Mouse (Mus musculus) liver, embryonic 12.5 days (tissue): Measurements from ENCODE around the gene Rpl36a. TPM values are rescaled to one million over a fixed set of nuclear protein-coding genes. Genes with fewer than 3 reads are reported as not detected.

Experiments
- ATAC-seq: fragments of 200-750 bp; cut with Nextera tagmentation; 2 replicates; pipeline ENCODE4 v1.8.0; 2017; ENCODE audit warnings: moderate number of reproducible peaks, mild to moderate bottlenecking, moderate library complexity
- H3K27ac ChIP-seq: fragments of 300-500 bp; sonication (generic); 2 replicates; pipeline ENCODE4 v1.5.1; 2016; ENCODE audit warnings: mild to moderate bottlenecking
- H3K27me3 ChIP-seq: fragments of 300-500 bp; sonication (generic); replicated peaks from 2 replicates; pipeline ENCODE4 v1.6.1; 2016; ENCODE audit warnings: mild to moderate bottlenecking, moderate library complexity
- H3K36me3 ChIP-seq: fragments of 300-500 bp; sonication (generic); 2 replicates; pipeline ENCODE4 v1.6.1; 2016; ENCODE audit warnings: mild to moderate bottlenecking, moderate library complexity
- H3K4me1 ChIP-seq: fragments of 300-500 bp; sonication (generic); 2 replicates; pipeline ENCODE4 v1.6.1; 2016
- H3K4me2 ChIP-seq: fragments of 300-500 bp; sonication (generic); 2 replicates; pipeline ENCODE4 v1.6.1; 2016; ENCODE audit warnings: mild to moderate bottlenecking, moderate library complexity
- H3K4me3 ChIP-seq: fragments of 300-500 bp; sonication (generic); 2 replicates; pipeline ENCODE4 v1.5.1; 2016; ENCODE audit warnings: mild to moderate bottlenecking, moderate library complexity
- H3K9ac ChIP-seq: fragments of 300-500 bp; sonication (generic); 2 replicates; pipeline ENCODE4 v1.6.1; 2016; ENCODE audit warnings: mild to moderate bottlenecking, moderate library complexity
- H3K9me3 ChIP-seq: fragments of 300-500 bp; sonication (generic); replicated peaks from 2 replicates; pipeline ENCODE4 v1.6.1; 2016; ENCODE audit warnings: mild to moderate bottlenecking, moderate library complexity
- WGBS: fragments of 180-500 bp; shearing (Covaris S2); methylation state at CpG from one replicate; pipeline ENCODE4 v1.1.7; 2016; ENCODE audit not compliant: insufficient replicate concordance; 5-methylcytosine and 5-hydroxymethylcytosine counted together
- polyA plus RNA-seq: library from polyadenylated mRNA; unstranded; fragments of >200 nt; fragmentation: Nextera tagmentation; extraction: Ambion mirVana; gene quantifications from 2 replicates; pipeline ENCODE4 v1.2.1, GENCODE M21; 2016

Gene Rpl36a
- polyA plus RNA-seq, 1 experiment from 2014 or later, result 409 TPM

GRCm38 (mm10) chrX:134601380-134602120, 16.1 kb downstream of the Rpl36a start:
- Histone ChIP-seq H3K36me3 (peaks cover 11% of the 10 kb centered on the region), H3K27ac (peak overlapping the region; percentile 83), H3K4me1 (peaks cover 16% of the 10 kb centered on the region; the same call in 1 of the 2 replicates), H3K9ac (peak overlapping the region; percentile 75), H3K9me3 (no peaks in the 10 kb centered on the region), H3K4me3 (peak overlapping the region; percentile 69), H3K27me3 (no peaks in the 10 kb centered on the region), H3K4me2 (peak overlapping the region; percentile 62)
- 9% methylated on average over 43 of the region's 43 CpGs for WGBS
- ATAC-seq, result peak; percentile 85

DNA sequence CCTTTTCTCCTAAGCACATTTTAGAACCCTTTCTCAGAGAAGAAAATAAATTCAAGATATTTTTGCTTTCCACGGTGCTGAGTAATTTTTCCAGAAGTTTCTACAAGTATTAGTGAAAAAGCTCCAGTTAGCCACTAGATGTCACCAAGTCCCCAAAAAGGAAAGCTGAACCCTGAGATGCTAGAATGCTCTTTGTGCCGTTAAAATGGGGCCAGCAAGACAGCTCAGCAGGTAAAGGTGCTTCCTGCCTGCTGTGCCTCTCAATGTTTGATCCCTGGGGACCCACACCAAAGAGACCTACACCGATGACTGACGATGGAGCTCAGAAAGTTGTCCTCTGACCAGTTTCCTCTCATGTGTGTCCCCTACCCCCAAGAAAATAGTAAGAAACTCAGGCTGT, 24.0 kb downstream of the Rpl36a start:
- H3K27ac ChIP-seq, result no peak overlapping the region
- H3K36me3 ChIP-seq, result peaks cover 11% of the 10 kb centered on the region; the same call in 1 of the 2 replicates
- H3K4me2 ChIP-seq, result no peak overlapping the region
- ATAC-seq, result no peak
- peaks cover 23% of the 10 kb centered on the region for H3K4me1 ChIP-seq
- no peaks in the 10 kb centered on the region for H3K9me3 ChIP-seq
- H3K4me3 ChIP-seq, result no peak overlapping the region
- 24% methylated on average over 4 of the region's 4 CpGs for WGBS
- H3K27me3 ChIP-seq, result no peaks in the 10 kb centered on the region
- H3K9ac ChIP-seq, result no peak overlapping the region

DNA sequence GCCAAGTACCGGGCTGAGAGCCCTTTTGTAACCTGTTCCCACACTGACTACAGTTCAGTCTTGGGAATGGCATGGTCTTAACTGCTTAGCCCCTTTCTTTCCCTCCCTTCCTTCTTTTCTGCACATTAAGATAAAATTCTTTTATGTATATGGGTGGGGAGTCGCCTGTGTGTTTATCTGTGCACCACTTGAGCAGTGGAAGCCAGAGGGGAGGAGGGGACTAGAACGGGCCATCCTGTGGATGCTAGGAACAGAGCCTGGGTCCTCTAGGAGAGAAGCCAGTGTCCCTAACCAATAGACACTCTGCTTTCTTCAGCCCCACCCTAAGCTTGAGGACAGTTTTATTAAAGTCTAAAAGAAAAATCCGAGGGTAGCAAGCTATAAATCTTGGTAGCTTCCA, 25.5 kb downstream of the Rpl36a start:
- ATAC-seq, result peak; percentile 75
- Histone ChIP-seq H3K9me3 (no peaks in the 10 kb centered on the region), H3K4me1 (peaks cover 23% of the 10 kb centered on the region), H3K4me2 (0 out of 2 replicates have a peak overlapping the region, but pooled peaks have one; percentile 16), H3K9ac (no peak overlapping the region), H3K27ac (no peak overlapping the region), H3K27me3 (no peaks in the 10 kb centered on the region), H3K4me3 (no peak overlapping the region), H3K36me3 (peaks cover 8% of the 10 kb centered on the region; the same call in 1 of the 2 replicates)
- 44% methylated on average over 4 of the region's 4 CpGs for WGBS

DNA sequence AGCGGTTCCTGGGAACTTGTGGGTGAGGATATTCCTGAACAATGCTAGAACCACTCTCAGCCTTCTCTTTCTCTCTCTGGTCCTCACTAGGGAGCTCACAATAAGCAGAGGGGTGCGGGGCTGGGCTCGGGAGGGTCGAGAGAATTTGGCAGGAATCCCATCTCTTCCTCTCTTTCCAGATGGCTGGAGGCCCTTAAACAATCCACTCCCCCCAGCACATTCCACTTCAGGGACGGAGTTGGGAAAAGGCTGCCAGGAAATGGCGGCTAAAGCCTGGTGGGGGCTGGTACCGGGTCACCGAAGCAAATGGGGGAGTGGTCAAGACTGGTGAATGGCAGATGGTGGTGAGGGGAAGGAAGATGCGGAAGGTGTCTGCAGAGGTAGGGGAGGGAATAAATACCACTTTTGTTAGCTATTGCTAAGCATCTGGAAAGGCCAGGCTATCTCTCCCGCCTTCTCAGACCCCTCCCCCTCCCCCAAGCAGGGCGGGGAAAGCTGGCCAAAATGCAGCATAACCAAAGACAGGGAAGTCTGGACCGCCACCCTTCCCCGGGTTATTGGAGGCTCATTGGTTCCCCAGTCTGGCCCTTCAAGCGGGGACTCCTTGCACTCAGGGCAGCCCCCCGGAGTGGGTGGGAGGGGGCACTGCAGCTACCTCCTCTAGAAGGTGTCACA, 27.0 kb downstream of the Rpl36a start:
- Histone ChIP-seq H3K27ac (peak overlapping the region; percentile 66), H3K9me3 (no peaks in the 10 kb centered on the region), H3K9ac (peak overlapping the region; percentile 50), H3K36me3 (peaks cover 4% of the 10 kb centered on the region; the same call in 1 of the 2 replicates), H3K4me3 (peak overlapping the region; percentile 55), H3K27me3 (no peaks in the 10 kb centered on the region), H3K4me1 (peaks cover 23% of the 10 kb centered on the region), H3K4me2 (peak overlapping the region; percentile 71)
- 8% methylated on average over 13 of the region's 15 CpGs for WGBS
- peak; percentile 62 for ATAC-seq

DNA sequence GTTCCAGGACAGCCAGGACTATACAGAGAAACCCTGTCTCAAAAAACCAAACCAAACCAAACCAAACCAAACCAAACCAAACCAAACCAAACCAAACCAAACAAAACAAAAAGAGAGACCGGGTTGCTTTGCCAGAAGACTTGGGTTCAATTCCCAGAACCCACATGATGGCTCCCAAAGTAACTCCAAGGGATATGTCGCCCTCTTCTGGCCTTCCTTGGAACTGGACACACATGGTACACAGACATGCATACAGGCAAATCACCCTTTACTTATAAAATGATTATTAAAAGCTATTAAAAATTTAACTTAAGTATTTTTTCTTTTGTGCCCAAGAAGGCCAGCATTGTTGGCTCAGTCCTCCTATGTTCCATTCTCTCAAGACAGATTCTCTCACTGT, 28.9 kb downstream of the Rpl36a start:
- H3K27ac ChIP-seq, result no peak overlapping the region
- no peaks in the 10 kb centered on the region for H3K27me3 ChIP-seq
- H3K9me3 ChIP-seq, result no peaks in the 10 kb centered on the region
- ATAC-seq, result no peak
- H3K4me2 ChIP-seq, result no peak overlapping the region
- WGBS, result 51% methylated on average over 2 of the region's 2 CpGs
- H3K9ac ChIP-seq, result no peak overlapping the region
- no peaks in the 10 kb centered on the region for H3K36me3 ChIP-seq
- H3K4me3 ChIP-seq, result no peak overlapping the region
- H3K4me1 ChIP-seq, result peaks cover 23% of the 10 kb centered on the region

GRCm38 (mm10) chrX:134619695-134620094, 34.2 kb downstream of the Rpl36a start:
- no peak for ATAC-seq
- no peaks in the 10 kb centered on the region for H3K36me3 ChIP-seq
- 70% methylated on average over 9 of the region's 9 CpGs for WGBS
- no peak overlapping the region for H3K4me3 ChIP-seq
- no peak overlapping the region for H3K27ac ChIP-seq
- no peak overlapping the region for H3K4me2 ChIP-seq
- no peaks in the 10 kb centered on the region for H3K9me3 ChIP-seq
- no peaks in the 10 kb centered on the region for H3K4me1 ChIP-seq
- H3K27me3 ChIP-seq, result no peaks in the 10 kb centered on the region
- no peak overlapping the region for H3K9ac ChIP-seq

- H3K36me3 ChIP-seq, result no peaks in the 10 kb centered on the region
- no peaks in the 10 kb centered on the region for H3K9me3 ChIP-seq
- 64% methylated on average over 8 of the region's 8 CpGs for WGBS
- no peak for ATAC-seq
- H3K4me1 ChIP-seq, result no peaks in the 10 kb centered on the region
- no peak overlapping the region for H3K4me2 ChIP-seq
- no peaks in the 10 kb centered on the region for H3K27me3 ChIP-seq
- H3K27ac ChIP-seq, result no peak overlapping the region
- no peak overlapping the region for H3K9ac ChIP-seq
- no peak overlapping the region for H3K4me3 ChIP-seq
These were observed 34.9 kb downstream of the Rpl36a start for GRCm38 (mm10) chrX:134620254-134620865.

- 64% methylated on average over 3 of the region's 3 CpGs for WGBS
- Histone ChIP-seq H3K9me3 (no peaks in the 10 kb centered on the region), H3K4me3 (no peak overlapping the region), H3K9ac (no peak overlapping the region), H3K4me1 (no peaks in the 10 kb centered on the region), H3K27me3 (0 out of 2 replicates have a peak, but pooled peaks cover 4% of the 10 kb centered on the region), H3K27ac (no peak overlapping the region), H3K36me3 (no peaks in the 10 kb centered on the region), H3K4me2 (no peak overlapping the region)
- no peak for ATAC-seq
These were observed 36.2 kb downstream of the Rpl36a start for GRCm38 (mm10) chrX:134621685-134622084.

DNA sequence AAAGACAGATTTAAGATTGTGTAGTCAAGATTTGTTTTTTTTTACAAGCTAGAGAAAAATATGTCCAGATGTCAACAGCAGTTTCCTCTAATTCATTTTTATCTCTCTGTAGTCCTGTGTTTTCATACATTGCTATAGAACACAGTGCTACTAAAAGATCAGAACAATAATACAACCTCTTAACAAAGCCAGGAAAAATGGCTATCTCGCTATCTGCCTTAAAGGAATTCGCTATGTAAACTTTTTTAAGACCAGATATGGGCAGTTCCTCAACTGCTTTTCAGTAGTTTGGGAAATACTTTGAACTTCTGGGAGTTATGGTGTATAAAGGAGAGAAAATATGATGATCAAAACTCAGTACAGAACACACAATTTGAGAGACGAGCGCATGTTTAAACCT, 37.9 kb downstream of the Rpl36a start:
- H3K27me3 ChIP-seq, result 0 out of 2 replicates have a peak, but pooled peaks cover 4% of the 10 kb centered on the region
- no peak overlapping the region for H3K9ac ChIP-seq
- H3K9me3 ChIP-seq, result no peaks in the 10 kb centered on the region
- WGBS, result 65% methylated on average over 4 of the region's 4 CpGs
- H3K4me3 ChIP-seq, result no peak overlapping the region
- no peaks in the 10 kb centered on the region for H3K36me3 ChIP-seq
- no peaks in the 10 kb centered on the region for H3K4me1 ChIP-seq
- H3K27ac ChIP-seq, result no peak overlapping the region
- no peak overlapping the region for H3K4me2 ChIP-seq
- no peak for ATAC-seq

- H3K27ac ChIP-seq, result no peak overlapping the region
- no peak overlapping the region for H3K4me2 ChIP-seq
- H3K9ac ChIP-seq, result no peak overlapping the region
- 0 out of 2 replicates have a peak, but pooled peaks cover 4% of the 10 kb centered on the region for H3K27me3 ChIP-seq
- no peak overlapping the region for H3K4me3 ChIP-seq
- H3K9me3 ChIP-seq, result no peaks in the 10 kb centered on the region
- no peaks in the 10 kb centered on the region for H3K36me3 ChIP-seq
- 48% methylated on average over 2 of the region's 2 CpGs for WGBS
- no peak for ATAC-seq
- H3K4me1 ChIP-seq, result no peaks in the 10 kb centered on the region
These were observed 42.7 kb downstream of the Rpl36a start for GRCm38 (mm10) chrX:134628200-134628599.

- H3K36me3 ChIP-seq, result no peaks in the 10 kb centered on the region
- H3K4me1 ChIP-seq, result no peaks in the 10 kb centered on the region
- H3K27ac ChIP-seq, result no peak overlapping the region
- no peaks in the 10 kb centered on the region for H3K27me3 ChIP-seq
- 61% methylated on average over 5 of the region's 5 CpGs for WGBS
- ATAC-seq, result no peak
- no peak overlapping the region for H3K9ac ChIP-seq
- H3K4me2 ChIP-seq, result no peak overlapping the region
- H3K4me3 ChIP-seq, result no peak overlapping the region
- H3K9me3 ChIP-seq, result no peaks in the 10 kb centered on the region
These were observed 47.3 kb downstream of the Rpl36a start for GRCm38 (mm10) chrX:134632710-134633109.

- H3K9me3 ChIP-seq, result no peaks in the 10 kb centered on the region
- no peak overlapping the region for H3K27ac ChIP-seq
- no peaks in the 10 kb centered on the region for H3K4me1 ChIP-seq
- no peaks in the 10 kb centered on the region for H3K36me3 ChIP-seq
- H3K27me3 ChIP-seq, result no peaks in the 10 kb centered on the region
- 48% methylated on average over 3 of the region's 3 CpGs for WGBS
- H3K4me2 ChIP-seq, result no peak overlapping the region
- no peak for ATAC-seq
- no peak overlapping the region for H3K9ac ChIP-seq
- no peak overlapping the region for H3K4me3 ChIP-seq
These were observed 49.7 kb downstream of the Rpl36a start for GRCm38 (mm10) chrX:134635111-134635510.
